Mouse (Mus musculus) hindbrain, embryonic 16.5 days (tissue): Measurements from ENCODE around the gene Fli1. TPM values are rescaled to one million over a fixed set of nuclear protein-coding genes. Genes with fewer than 3 reads are reported as not detected.

ENCODE experiments used
- ATAC-seq: fragments of 200-750 bp; cut with Nextera tagmentation; 2 replicates; pipeline ENCODE4 v1.8.0; 2017; ENCODE audit warnings: moderate TSS enrichment, moderate library complexity
- H3K27ac ChIP-seq: fragments of 300-500 bp; sonication (generic); 2 replicates; pipeline ENCODE4 v1.5.1; 2014; ENCODE audit warnings: low read depth, mild to moderate bottlenecking, control low read depth, low read length, moderate library complexity
- H3K27me3 ChIP-seq: fragments of 300-500 bp; sonication (generic); replicated peaks from 2 replicates; pipeline ENCODE4 v1.6.1; 2014; ENCODE audit warnings: low read length; ENCODE audit not compliant: control insufficient read depth, insufficient read depth
- H3K36me3 ChIP-seq: fragments of 300-500 bp; sonication (generic); 2 replicates; pipeline ENCODE4 v1.6.1; 2014; ENCODE audit warnings: mild to moderate bottlenecking, low read length, moderate library complexity, mixed read lengths; ENCODE audit not compliant: control insufficient read depth, insufficient read depth
- H3K4me1 ChIP-seq: fragments of 300-500 bp; sonication (generic); 2 replicates; pipeline ENCODE4 v1.6.1; 2014; ENCODE audit warnings: low read depth, low read length; ENCODE audit not compliant: control insufficient read depth, insufficient read depth
- H3K4me2 ChIP-seq: fragments of 300-500 bp; sonication (generic); 2 replicates; pipeline ENCODE4 v1.6.1; 2014; ENCODE audit warnings: mild to moderate bottlenecking, low read length, control low read depth, moderate library complexity
- H3K4me3 ChIP-seq: fragments of 300-500 bp; sonication (generic); 2 replicates; pipeline ENCODE4 v1.5.1; 2014; ENCODE audit warnings: mild to moderate bottlenecking, low read length, control low read depth, moderate library complexity
- H3K9ac ChIP-seq: fragments of 300-500 bp; sonication (generic); 2 replicates; pipeline ENCODE4 v1.6.1; 2014; ENCODE audit warnings: low read depth, mild to moderate bottlenecking, control low read depth, low read length, moderate library complexity
- H3K9me3 ChIP-seq: fragments of 300-500 bp; sonication (generic); 2 replicates; pipeline ENCODE4 v1.6.1; 2014; ENCODE audit warnings: mild to moderate bottlenecking, low read length, moderate library complexity; ENCODE audit not compliant: control insufficient read depth
- WGBS: fragments of 180-500 bp; shearing (Covaris S2); extraction: QIAGEN DNeasy Blood & Tissue Kit; methylation state at CpG from one replicate; pipeline ENCODE4 v1.1.7; 2014; 5-methylcytosine and 5-hydroxymethylcytosine counted together
- polyA plus RNA-seq: library from polyadenylated mRNA; unstranded; fragments of >200 nt; fragmentation: Nextera tagmentation; extraction: Ambion mirVana; gene quantifications from 2 replicates; pipeline ENCODE4 v1.2.1, GENCODE M21; 2015

The Fli1 gene
- polyA plus RNA-seq, 1 experiment from 2014 or later, result 6.4 TPM

DNA sequence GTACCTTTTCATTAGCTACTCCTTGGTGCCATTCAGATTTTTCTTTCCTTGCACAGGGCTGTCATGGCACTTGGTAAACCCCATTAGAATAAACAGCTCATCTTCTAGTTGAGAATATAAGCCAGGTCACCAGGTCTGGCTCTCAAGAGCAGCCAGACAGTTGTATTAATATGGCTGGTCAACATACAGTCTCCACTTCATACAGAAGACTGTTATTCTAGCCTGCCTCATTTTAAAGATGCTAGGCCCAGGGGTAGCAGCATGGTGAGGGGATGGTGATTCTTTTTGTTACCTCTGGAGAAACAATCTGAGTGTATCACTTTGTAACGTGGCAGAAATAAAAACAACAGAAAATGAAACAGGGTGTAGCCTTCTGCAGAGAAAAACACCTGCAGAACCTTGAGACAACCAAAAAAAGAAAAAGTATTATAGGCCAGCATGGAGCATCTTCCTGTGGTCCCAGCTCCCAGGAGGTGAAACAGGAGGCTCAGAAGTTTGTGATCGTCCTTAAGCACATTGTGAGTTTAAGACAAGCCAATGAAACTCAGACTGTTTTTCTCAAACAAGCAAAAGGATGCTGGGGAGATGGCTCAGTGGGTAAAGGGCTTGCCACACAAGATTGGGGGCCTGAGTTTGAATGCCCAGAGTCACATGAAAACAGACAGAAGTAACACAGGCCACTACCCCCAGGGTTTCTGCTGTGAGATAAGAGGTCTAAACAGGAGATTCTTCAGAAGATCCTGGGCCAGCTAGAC, 7.3 kb downstream of the Fli1 start:
- Histone ChIP-seq H3K4me1 (0 out of 2 replicates have a peak, but pooled peaks cover 3% of the 10 kb centered on the region), H3K9ac (no peak overlapping the region), H3K27ac (no peak overlapping the region), H3K9me3 (no peaks in the 10 kb centered on the region), H3K4me2 (no peak overlapping the region), H3K4me3 (no peak overlapping the region), H3K27me3 (peaks cover 8% of the 10 kb centered on the region), H3K36me3 (no peaks in the 10 kb centered on the region)
- WGBS, result 70% methylated on average over 2 of the region's 2 CpGs
- no peak for ATAC-seq

DNA sequence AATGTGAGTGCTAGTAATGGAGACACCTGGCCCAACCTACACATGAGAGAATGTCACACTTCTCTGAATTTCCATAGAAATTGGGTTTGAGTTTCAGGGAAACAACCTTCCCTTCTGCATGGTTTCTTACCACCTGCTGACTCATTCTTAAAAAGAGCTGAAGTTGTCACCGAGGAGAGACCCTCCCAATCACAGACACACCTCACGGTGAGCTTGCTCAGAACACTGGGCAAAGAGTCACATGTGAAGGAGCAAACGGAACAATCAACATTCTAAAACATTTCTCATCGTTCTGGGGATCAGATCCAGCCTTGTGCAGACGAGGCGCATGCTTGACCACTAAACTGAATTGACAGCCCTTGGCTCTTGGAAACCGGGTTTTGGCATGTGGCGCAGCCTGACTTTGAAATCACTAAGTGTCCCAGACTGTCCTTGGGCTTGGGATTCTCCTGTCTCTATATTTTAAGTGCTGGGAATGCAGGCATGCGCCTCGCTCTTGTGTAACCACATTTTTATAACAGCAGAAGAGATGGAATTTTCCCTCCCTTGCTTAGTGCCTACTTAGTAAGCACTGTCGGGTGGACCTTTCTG, 8.5 kb downstream of the Fli1 start:
- 78% methylated on average over 11 of the region's 11 CpGs for WGBS
- no peaks in the 10 kb centered on the region for H3K36me3 ChIP-seq
- no peak overlapping the region for H3K4me2 ChIP-seq
- H3K27ac ChIP-seq, result no peak overlapping the region
- no peak overlapping the region for H3K9ac ChIP-seq
- no peaks in the 10 kb centered on the region for H3K4me1 ChIP-seq
- no peaks in the 10 kb centered on the region for H3K9me3 ChIP-seq
- H3K27me3 ChIP-seq, result peaks cover 6% of the 10 kb centered on the region
- no peak overlapping the region for H3K4me3 ChIP-seq
- ATAC-seq, result no peak

DNA sequence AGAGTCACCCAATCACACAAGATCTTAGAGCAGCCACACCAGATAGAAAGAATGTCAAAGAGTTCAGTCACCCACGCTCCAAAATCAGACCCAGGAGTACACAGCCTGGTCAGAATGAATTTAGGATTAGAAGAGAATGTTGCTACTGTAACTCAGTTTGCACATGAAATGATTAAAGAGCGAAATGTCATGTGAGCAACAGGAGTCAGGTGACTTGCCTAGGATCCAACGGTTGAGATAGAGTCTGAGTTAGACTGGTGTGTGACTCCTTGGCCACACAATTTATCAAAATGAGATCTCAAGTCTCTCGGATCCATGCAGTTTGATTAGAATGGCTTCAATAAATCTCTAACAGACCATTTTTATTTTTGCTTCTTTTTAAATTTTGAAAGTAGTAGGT, 11.1 kb downstream of the Fli1 start:
- H3K9ac ChIP-seq, result no peak overlapping the region
- no peaks in the 10 kb centered on the region for H3K4me1 ChIP-seq
- no peaks in the 10 kb centered on the region for H3K36me3 ChIP-seq
- no peak overlapping the region for H3K4me3 ChIP-seq
- no peaks in the 10 kb centered on the region for H3K9me3 ChIP-seq
- H3K27me3 ChIP-seq, result no peaks in the 10 kb centered on the region
- no peak for ATAC-seq
- H3K4me2 ChIP-seq, result no peak overlapping the region
- WGBS, result 84% methylated on average over 4 of the region's 4 CpGs
- H3K27ac ChIP-seq, result no peak overlapping the region

DNA sequence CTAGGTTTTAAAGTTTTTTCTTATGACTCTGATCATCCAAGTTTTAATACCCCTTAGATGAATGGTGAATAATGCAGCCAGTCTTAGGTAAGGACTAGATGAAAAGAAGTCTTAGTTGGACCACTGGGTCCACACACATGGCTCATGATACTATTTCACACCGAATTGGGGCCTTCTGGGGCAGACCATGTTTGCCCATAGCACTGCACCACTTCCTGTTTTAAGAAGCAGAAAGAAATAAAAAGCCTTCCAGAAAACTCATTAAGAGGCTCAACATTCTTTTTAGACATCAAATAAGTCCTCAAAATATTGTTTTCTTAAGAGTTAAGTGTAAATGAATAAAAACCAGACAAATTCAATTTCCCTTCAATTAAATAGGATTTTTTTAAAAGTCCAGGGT, 11.7 kb downstream of the Fli1 start:
- WGBS, result 70% methylated on average over 1 of the region's 1 CpGs
- no peak for ATAC-seq

DNA sequence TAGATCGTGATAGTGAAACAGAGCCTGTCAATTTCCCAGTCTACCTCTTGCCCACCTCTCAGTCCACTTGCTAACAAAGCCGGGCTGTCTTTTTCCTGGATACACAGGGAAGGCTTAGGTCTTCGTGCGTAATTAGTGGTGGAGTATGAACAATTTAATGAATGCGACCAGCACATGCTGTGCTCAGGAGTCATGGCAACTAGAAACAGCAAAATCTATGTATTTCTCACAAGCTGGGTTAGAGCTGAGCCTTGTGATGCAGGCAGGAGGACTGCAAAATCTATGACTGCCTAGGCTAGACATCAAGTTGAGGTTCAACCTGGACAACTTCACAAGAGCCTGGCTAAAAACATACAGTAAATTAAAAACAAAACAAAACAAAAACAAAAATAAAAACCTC, 12.5 kb downstream of the Fli1 start:
- Histone ChIP-seq H3K27ac (no peak overlapping the region), H3K9me3 (no peaks in the 10 kb centered on the region), H3K9ac (no peak overlapping the region), H3K4me3 (no peak overlapping the region), H3K4me2 (no peak overlapping the region), H3K27me3 (no peaks in the 10 kb centered on the region), H3K36me3 (no peaks in the 10 kb centered on the region), H3K4me1 (no peaks in the 10 kb centered on the region)
- ATAC-seq, result no peak
- WGBS, result 42% methylated on average over 5 of the region's 5 CpGs

More for the DNA sequence above, 11.7 kb downstream of the Fli1 start:
- Histone ChIP-seq H3K4me3 (no peak overlapping the region), H3K4me1 (no peaks in the 10 kb centered on the region), H3K4me2 (no peak overlapping the region), H3K27ac (no peak overlapping the region), H3K9me3 (no peaks in the 10 kb centered on the region), H3K9ac (no peak overlapping the region), H3K36me3 (no peaks in the 10 kb centered on the region), H3K27me3 (no peaks in the 10 kb centered on the region)

DNA sequence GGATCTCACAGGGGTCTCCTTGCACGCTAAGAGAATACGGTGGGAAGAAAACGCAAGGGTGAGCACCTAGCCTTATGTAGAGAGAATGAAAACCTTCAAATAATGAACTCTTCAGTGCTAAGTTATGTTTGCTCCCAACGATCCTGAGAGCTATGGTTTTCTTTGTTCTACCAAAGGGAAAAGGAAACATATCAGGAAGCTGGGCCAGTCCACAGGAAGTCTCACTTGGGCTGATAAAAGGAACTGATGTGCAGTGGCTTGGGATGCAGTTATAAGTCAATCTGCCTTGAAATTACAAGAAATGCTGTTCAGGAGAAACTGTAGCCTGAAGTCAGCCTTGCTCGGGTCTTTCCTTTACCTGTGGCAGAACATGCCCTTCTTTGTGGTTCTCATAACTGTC, 13.1 kb downstream of the Fli1 start:
- Histone ChIP-seq H3K27ac (no peak overlapping the region), H3K9me3 (no peaks in the 10 kb centered on the region), H3K4me1 (no peaks in the 10 kb centered on the region), H3K4me2 (no peak overlapping the region), H3K9ac (no peak overlapping the region), H3K27me3 (no peaks in the 10 kb centered on the region), H3K36me3 (no peaks in the 10 kb centered on the region), H3K4me3 (no peak overlapping the region)
- no peak for ATAC-seq
- 88% methylated on average over 5 of the region's 5 CpGs for WGBS

DNA sequence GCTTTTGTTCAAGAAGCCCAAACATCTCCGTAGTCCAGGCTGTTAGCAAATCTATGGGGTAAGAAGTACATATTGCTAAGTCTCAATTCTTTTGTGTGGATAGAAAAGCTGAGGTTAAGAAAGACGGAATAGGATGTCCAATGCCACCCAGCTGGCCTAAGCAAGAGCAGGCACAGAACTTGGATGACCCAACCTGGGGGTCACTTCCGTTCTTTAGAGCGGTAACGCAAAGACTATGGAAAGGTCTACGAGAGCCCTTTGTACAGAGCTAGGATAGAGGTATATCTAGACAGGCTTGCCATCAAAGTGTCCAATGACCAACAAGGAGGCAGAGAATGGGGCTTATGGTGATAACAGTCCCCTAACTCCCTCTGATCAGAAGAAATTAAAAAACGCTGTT, 15.3 kb downstream of the Fli1 start:
- Histone ChIP-seq H3K27ac (no peak overlapping the region), H3K9ac (no peak overlapping the region), H3K4me1 (no peaks in the 10 kb centered on the region), H3K4me3 (no peak overlapping the region), H3K36me3 (no peaks in the 10 kb centered on the region), H3K4me2 (no peak overlapping the region), H3K27me3 (no peaks in the 10 kb centered on the region), H3K9me3 (no peaks in the 10 kb centered on the region)
- 93% methylated on average over 7 of the region's 7 CpGs for WGBS
- ATAC-seq, result no peak

DNA sequence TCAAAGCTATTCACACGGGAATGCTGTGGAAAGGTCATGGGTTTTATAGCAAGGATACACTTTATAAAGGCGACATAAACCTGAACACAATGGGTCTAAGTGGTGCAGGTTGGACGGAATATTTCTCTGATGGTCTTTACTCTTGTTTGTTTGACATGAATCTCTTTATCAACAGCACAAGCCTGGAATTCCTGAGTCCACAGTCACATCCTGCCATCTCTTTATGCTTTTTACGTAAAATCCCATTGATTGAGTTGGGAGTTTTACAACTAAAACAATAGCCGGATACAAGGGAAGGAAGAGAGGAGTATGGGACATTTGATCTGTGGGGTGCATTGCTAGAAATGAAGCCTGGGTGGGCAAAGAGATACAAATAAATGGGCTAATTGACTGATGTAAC, 16.9 kb downstream of the Fli1 start:
- H3K4me2 ChIP-seq, result no peak overlapping the region
- no peak overlapping the region for H3K9ac ChIP-seq
- H3K36me3 ChIP-seq, result no peaks in the 10 kb centered on the region
- ATAC-seq, result no peak
- no peak overlapping the region for H3K4me3 ChIP-seq
- H3K27me3 ChIP-seq, result no peaks in the 10 kb centered on the region
- WGBS, result 82% methylated on average over 5 of the region's 5 CpGs
- no peaks in the 10 kb centered on the region for H3K9me3 ChIP-seq
- no peak overlapping the region for H3K27ac ChIP-seq
- H3K4me1 ChIP-seq, result no peaks in the 10 kb centered on the region

DNA sequence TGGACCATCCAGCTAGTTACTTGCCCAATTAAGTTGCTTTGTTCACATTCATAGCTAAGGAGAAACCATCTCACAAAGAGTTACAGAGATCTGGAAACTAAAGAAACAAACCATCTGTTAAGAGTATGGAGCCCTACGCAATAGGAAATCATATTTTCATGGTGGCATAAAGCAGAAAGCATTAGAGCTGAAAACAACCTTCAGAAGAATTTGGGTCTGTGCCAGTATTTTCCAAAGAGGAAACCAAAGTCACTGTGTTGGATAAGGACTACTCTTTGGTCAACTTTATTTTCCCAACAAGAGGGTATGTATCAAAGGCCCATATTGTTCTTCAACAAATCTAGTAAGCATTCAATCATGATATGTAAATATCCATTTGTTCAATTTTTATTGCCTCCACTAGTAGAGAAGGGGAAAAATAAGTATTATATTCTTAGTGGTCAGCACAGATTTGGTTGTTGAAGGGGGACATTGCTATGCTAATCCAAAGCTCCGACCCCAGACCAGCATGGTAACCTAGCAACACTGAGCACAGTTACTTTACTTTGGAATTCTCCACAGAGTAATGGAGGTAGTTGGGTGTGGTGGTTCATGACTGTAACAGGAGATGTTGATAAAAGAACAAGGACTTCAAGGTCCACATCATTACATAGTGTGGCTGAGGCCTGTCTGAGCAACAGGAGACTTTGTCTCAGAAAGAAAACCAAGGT, 20.0 kb downstream of the Fli1 start:
- ATAC-seq, result no peak
- WGBS, result 57% methylated on average over 2 of the region's 2 CpGs
- H3K9ac ChIP-seq, result no peak overlapping the region
- H3K27me3 ChIP-seq, result no peaks in the 10 kb centered on the region
- no peaks in the 10 kb centered on the region for H3K9me3 ChIP-seq
- no peaks in the 10 kb centered on the region for H3K4me1 ChIP-seq
- H3K4me2 ChIP-seq, result no peak overlapping the region
- H3K36me3 ChIP-seq, result no peaks in the 10 kb centered on the region
- no peak overlapping the region for H3K4me3 ChIP-seq
- H3K27ac ChIP-seq, result no peak overlapping the region
